Mouse (Mus musculus): Measurements from ENCODE around the gene Wdfy4. TPM values are rescaled to one million over a fixed set of nuclear protein-coding genes. Genes with fewer than 3 reads are reported as not detected.

Wdfy4 gene
- polyA plus RNA-seq, 2 experiments: 0.60 to 0.89 TPM

DNA sequence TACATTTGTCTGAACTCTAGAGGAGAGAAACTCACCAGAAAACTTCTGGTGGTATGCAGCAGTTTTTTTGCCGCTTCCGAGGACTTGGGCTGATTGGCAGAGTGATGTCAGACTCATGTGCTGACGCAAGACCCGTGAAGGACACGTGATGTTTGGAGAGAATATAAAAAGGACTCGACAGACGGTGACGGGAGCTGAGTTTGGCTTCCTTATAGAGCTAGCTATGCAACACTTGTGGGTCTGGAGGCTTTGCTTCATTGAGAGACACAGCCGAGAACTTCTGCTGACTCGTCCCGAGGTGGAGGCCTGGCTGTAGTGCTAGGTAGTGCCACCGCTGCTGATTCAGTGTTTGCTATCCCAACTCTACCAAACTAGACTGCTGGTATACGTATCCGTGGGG, 18.5 kb upstream of the Wdfy4 start:
- 89% methylated on average over 14 of the region's 14 CpGs for WGBS

DNA sequence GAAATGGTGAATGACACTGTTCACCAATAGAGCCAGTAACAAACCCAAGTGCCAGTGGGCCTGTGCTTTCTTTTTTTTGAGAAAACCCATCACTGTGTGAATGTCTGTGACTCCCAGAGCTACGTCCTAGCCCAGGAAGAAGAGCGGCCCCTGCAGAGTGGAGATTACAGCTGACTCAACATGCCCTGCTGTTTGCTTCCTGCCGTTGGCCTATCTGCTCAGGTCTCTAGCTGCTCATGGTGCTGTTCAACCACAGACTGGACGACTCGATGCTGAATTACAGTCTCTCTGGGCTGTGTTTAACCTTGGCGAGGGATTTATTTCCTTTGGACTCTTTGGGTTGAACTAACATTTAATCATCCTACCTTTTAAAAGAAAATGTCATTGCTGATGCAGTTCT, 17.6 kb upstream of the Wdfy4 start:
- DNase-seq (ENCODE audit: low spot score): no peak
- Histone ChIP-seq H3K27me3 (ENCODE audit: control insufficient read depth, insufficient read depth, low read length) (no peaks in the 10 kb centered on the region), H3K9ac (ENCODE audit: low read depth, low read length, severe bottlenecking) (no peak overlapping the region), H3K27ac (replicated peaks; ENCODE audit: low read depth, low read length) (no peak overlapping the region), H3K4me3 (replicated peaks; ENCODE audit: low read length) (no peak overlapping the region), H3K36me3 (ENCODE audit: control insufficient read depth, insufficient read depth, low read length) (no peaks in the 10 kb centered on the region), H3K4me2 (replicated peaks; ENCODE audit: low read depth, low read length, severe bottlenecking) (no peak overlapping the region), H3K9me3 (ENCODE audit: control insufficient read depth, low read length) (no peaks in the 10 kb centered on the region), H3K4me1 (ENCODE audit: control insufficient read depth, insufficient read depth, low read length) (no peaks in the 10 kb centered on the region)
- 84% methylated on average over 6 of the region's 6 CpGs for WGBS
- TF ChIP-seq POLR2A (IDR thresholded peaks at IDR 0.05; ENCODE audit: borderline replicate concordance, extremely low read depth, insufficient read depth, insufficient read length): no peak
- no peak for ATAC-seq (ENCODE audit: low FRiP score, low read depth)

More for the DNA sequence above, 18.5 kb upstream of the Wdfy4 start:
- TF ChIP-seq POLR2A (IDR thresholded peaks at IDR 0.05; ENCODE audit: borderline replicate concordance, extremely low read depth, insufficient read depth, insufficient read length): no peak
- no peak for DNase-seq (ENCODE audit: low spot score)
- Histone ChIP-seq H3K4me3 (replicated peaks; ENCODE audit: low read length) (no peak overlapping the region), H3K9ac (ENCODE audit: low read depth, low read length, severe bottlenecking) (no peak overlapping the region), H3K27me3 (ENCODE audit: control insufficient read depth, insufficient read depth, low read length) (no peaks in the 10 kb centered on the region), H3K4me2 (replicated peaks; ENCODE audit: low read depth, low read length, severe bottlenecking) (no peak overlapping the region), H3K27ac (replicated peaks; ENCODE audit: low read depth, low read length) (no peak overlapping the region), H3K4me1 (ENCODE audit: control insufficient read depth, insufficient read depth, low read length) (no peaks in the 10 kb centered on the region), H3K9me3 (ENCODE audit: control insufficient read depth, low read length) (no peaks in the 10 kb centered on the region), H3K36me3 (ENCODE audit: control insufficient read depth, insufficient read depth, low read length) (no peaks in the 10 kb centered on the region)
- no peak for ATAC-seq (ENCODE audit: low FRiP score, low read depth)

DNA sequence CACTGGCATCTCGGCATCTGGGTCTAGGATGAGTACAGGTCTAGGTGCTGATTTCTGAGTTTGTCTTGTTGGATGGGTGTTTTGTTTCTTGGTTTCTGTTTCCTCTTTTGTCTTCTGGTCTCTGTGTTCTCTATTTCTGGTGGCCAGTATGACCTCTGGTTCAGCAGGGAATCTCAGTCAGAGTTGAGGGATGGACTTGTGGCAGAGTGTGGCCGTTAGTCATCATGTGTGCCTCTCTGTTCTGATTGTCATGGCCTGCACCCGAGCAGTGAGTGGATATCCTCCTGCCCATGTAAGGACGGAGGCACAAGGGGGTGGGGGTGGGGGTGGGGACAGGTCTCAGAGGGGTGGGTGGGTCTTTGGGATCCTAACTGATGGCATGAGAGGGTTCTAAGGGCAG, 16.9 kb upstream of the Wdfy4 start:
- no peaks in the 10 kb centered on the region for H3K27me3 ChIP-seq (ENCODE audit: control insufficient read depth, insufficient read depth, low read length)
- H3K9me3 ChIP-seq (ENCODE audit: control insufficient read depth, low read length): no peaks in the 10 kb centered on the region
- H3K27ac ChIP-seq (replicated peaks; ENCODE audit: low read depth, low read length): no peak overlapping the region
- no peak overlapping the region for H3K4me3 ChIP-seq (replicated peaks; ENCODE audit: low read length)
- H3K4me2 ChIP-seq (replicated peaks; ENCODE audit: low read depth, low read length, severe bottlenecking): no peak overlapping the region
- 85% methylated on average over 4 of the region's 4 CpGs for WGBS
- H3K4me1 ChIP-seq (ENCODE audit: control insufficient read depth, insufficient read depth, low read length): no peaks in the 10 kb centered on the region
- ATAC-seq (ENCODE audit: low FRiP score, low read depth) (no peak), DNase-seq (ENCODE audit: low spot score) (no peak)
- H3K36me3 ChIP-seq (ENCODE audit: control insufficient read depth, insufficient read depth, low read length): no peaks in the 10 kb centered on the region
- H3K9ac ChIP-seq (ENCODE audit: low read depth, low read length, severe bottlenecking): no peak overlapping the region
- TF ChIP-seq POLR2A (IDR thresholded peaks at IDR 0.05; ENCODE audit: borderline replicate concordance, extremely low read depth, insufficient read depth, insufficient read length): no peak

DNA sequence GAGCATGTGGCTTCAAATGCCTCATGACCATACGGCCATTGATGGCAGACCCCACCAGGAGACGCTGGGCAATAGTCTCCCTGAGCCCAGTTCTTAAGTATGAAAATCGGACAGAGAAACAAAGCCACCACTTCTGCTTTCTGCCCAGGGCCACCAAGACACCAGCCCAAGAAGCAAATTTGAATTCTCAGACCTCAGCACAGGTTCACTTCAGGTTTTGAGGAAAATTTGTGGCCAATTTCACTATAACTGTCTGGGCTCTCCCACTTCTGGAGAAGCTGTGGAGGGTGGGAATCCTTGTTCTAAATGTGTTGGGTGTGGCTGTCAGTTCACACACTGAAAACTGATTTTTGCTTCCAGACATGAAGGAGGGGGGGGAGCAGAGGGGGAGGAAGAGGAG, 8.9 kb upstream of the Wdfy4 start:
- H3K4me2 ChIP-seq (replicated peaks; ENCODE audit: low read depth, low read length, severe bottlenecking): no peak overlapping the region
- TF ChIP-seq POLR2A (IDR thresholded peaks at IDR 0.05; ENCODE audit: borderline replicate concordance, extremely low read depth, insufficient read depth, insufficient read length): no peak
- H3K27ac ChIP-seq (replicated peaks; ENCODE audit: low read depth, low read length): no peak overlapping the region
- WGBS: 64% methylated on average over 3 of the region's 3 CpGs
- no peaks in the 10 kb centered on the region for H3K4me1 ChIP-seq (ENCODE audit: control insufficient read depth, insufficient read depth, low read length)
- H3K36me3 ChIP-seq (ENCODE audit: control insufficient read depth, insufficient read depth, low read length): no peaks in the 10 kb centered on the region
- no peak for ATAC-seq (ENCODE audit: low FRiP score, low read depth)
- no peaks in the 10 kb centered on the region for H3K27me3 ChIP-seq (ENCODE audit: control insufficient read depth, insufficient read depth, low read length)
- H3K9me3 ChIP-seq (ENCODE audit: control insufficient read depth, low read length): no peaks in the 10 kb centered on the region
- H3K4me3 ChIP-seq (replicated peaks; ENCODE audit: low read length): no peak overlapping the region
- no peak overlapping the region for H3K9ac ChIP-seq (ENCODE audit: low read depth, low read length, severe bottlenecking)
- no peak for DNase-seq (ENCODE audit: low spot score)

DNA sequence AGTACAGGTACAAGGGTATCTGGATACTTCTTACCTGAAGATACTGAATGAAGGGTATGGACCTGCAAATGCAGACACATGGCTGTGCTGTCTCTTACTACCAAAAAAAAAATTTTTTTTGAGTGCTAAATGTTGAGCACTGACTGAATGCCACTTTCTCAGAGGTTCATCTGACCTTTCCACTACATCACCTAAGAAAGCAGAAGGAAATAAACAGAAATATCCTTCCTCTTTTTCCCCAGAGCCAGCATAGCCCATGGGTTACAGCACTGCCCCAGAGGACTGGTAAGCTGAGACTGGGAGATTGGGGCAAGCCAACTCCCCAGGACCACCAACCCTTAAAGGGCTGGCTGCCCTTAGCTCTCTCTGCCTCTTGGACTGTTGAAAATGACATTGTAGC, 8.5 kb upstream of the Wdfy4 start:
- no peaks in the 10 kb centered on the region for H3K36me3 ChIP-seq (ENCODE audit: control insufficient read depth, insufficient read depth, low read length)
- no peak overlapping the region for H3K9ac ChIP-seq (ENCODE audit: low read depth, low read length, severe bottlenecking)
- no peak overlapping the region for H3K27ac ChIP-seq (replicated peaks; ENCODE audit: low read depth, low read length)
- H3K4me3 ChIP-seq (replicated peaks; ENCODE audit: low read length): no peak overlapping the region
- DNase-seq (ENCODE audit: low spot score) (no peak), ATAC-seq (ENCODE audit: low FRiP score, low read depth) (no peak)
- no peak for TF ChIP-seq POLR2A (IDR thresholded peaks at IDR 0.05; ENCODE audit: borderline replicate concordance, extremely low read depth, insufficient read depth, insufficient read length)
- H3K4me1 ChIP-seq (ENCODE audit: control insufficient read depth, insufficient read depth, low read length): no peaks in the 10 kb centered on the region
- H3K27me3 ChIP-seq (ENCODE audit: control insufficient read depth, insufficient read depth, low read length): no peaks in the 10 kb centered on the region
- no peaks in the 10 kb centered on the region for H3K9me3 ChIP-seq (ENCODE audit: control insufficient read depth, low read length)
- H3K4me2 ChIP-seq (replicated peaks; ENCODE audit: low read depth, low read length, severe bottlenecking): no peak overlapping the region

DNA sequence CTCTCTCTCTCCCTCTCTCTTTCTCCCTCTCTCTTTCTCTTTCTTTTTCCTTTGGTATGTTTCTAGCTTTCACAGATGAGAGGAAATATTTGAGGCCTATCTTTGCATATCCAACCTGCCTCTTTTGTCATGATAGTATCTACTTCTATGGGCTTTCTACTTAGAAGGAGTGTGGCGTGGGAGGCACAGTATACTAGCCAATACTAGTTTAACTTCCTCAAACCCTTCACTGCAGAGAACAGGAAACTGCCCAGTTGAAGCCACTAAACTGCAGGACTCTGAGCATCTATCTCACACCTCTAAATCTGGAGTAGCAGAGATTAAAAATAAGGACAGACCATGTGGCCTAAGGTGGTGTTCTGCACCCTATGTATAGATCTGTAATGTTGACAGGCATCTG, 5.3 kb upstream of the Wdfy4 start:
- Histone ChIP-seq H3K4me3 (replicated peaks; ENCODE audit: low read length) (no peak overlapping the region), H3K4me1 (ENCODE audit: control insufficient read depth, insufficient read depth, low read length) (no peaks in the 10 kb centered on the region), H3K27ac (replicated peaks; ENCODE audit: low read depth, low read length) (no peak overlapping the region), H3K9me3 (ENCODE audit: control insufficient read depth, low read length) (no peaks in the 10 kb centered on the region), H3K9ac (ENCODE audit: low read depth, low read length, severe bottlenecking) (no peak overlapping the region), H3K36me3 (ENCODE audit: control insufficient read depth, insufficient read depth, low read length) (no peaks in the 10 kb centered on the region), H3K4me2 (replicated peaks; ENCODE audit: low read depth, low read length, severe bottlenecking) (no peak overlapping the region), H3K27me3 (ENCODE audit: control insufficient read depth, insufficient read depth, low read length) (no peaks in the 10 kb centered on the region)
- WGBS: 59% methylated on average over 1 of the region's 1 CpGs
- DNase-seq (ENCODE audit: low spot score): no peak
- ATAC-seq (ENCODE audit: low FRiP score, low read depth): no peak
- no peak for TF ChIP-seq POLR2A (IDR thresholded peaks at IDR 0.05; ENCODE audit: borderline replicate concordance, extremely low read depth, insufficient read depth, insufficient read length)

All from limb, embryonic 14.5 days (tissue).